Mouse (Mus musculus): Measurements from ENCODE around the gene Sall2. TPM values are rescaled to one million over a fixed set of nuclear protein-coding genes. Genes with fewer than 3 reads are reported as not detected.

The Sall2 gene
- polyA plus RNA-seq, 1 experiment from 2014 or later, result 42.1 TPM

DNA sequence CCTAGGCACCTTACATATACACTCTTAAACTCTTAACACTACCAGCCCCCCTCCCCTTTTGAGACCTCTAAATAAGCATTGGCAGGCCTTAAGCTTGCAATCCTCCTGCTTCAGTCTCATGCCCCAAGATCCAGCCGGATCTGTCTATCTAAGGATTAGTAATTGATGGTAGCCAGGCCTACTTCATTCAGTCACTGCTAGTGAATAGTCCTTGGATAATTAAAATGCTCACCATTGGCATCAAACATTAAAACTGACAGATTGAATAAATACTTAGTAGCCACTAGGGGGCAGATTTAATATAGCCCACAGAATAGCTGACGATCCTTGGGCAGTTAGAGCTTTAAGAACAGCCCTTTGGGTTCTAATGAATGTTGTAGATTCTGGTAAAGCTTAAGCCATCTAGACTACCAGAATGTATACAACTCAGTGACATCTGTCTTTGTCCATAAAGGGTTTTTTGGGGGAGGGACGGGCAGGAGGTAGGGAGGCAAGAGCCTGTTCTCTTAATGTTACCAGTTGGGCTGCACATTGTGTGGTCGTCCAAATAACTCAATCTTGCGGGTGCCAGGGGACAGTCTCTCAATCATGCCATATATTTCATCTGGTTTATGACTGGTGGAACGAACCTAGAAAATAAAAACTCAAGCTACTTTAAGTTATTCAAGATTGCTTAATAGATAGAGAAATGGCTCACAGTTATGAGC is 32.9 kb downstream of the Sall2 start:
- Histone ChIP-seq H3K9me3 (no peaks in the 10 kb centered on the region), H3K4me3 (no peak overlapping the region), H3K36me3 (peaks cover 73% of the 10 kb centered on the region), H3K9ac (no peak overlapping the region), H3K4me2 (replicated peaks) (no peak overlapping the region), H3K27me3 (no peaks in the 10 kb centered on the region), H3K27ac (no peak overlapping the region), H3K4me1 (no peaks in the 10 kb centered on the region)
- 76% methylated on average over 6 of the region's 6 CpGs for WGBS
- ATAC-seq (ENCODE audit: insufficient number of reproducible peaks, insufficient read depth, low FRiP score, low TSS enrichment), result peak; percentile 62; the same call in 1 of the 2 replicates

DNA sequence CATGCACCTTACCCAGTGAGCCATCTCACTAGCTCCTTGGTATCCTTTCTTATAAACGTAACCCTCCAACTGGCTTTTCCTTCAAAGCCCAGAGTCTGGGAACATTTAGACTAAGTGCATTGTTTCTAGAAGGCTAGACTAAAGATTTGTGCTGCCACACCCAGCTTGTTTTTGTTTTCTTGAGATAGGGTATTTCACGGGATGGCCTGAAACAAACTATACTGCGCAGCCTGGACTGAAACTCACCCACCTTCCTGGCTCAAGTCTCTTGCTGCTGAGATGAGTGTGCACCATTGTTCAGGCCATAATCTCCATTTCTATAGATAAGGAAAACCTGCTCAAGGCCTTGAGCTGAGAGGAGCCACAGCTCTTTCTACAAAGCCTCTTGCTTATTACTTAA is 44.4 kb downstream of the Sall2 start:
- H3K27ac ChIP-seq, result no peak overlapping the region
- no peak for ATAC-seq (ENCODE audit: insufficient number of reproducible peaks, insufficient read depth, low FRiP score, low TSS enrichment)
- H3K36me3 ChIP-seq, result peaks cover 32% of the 10 kb centered on the region
- H3K4me1 ChIP-seq, result peaks cover 7% of the 10 kb centered on the region
- no peak overlapping the region for H3K9ac ChIP-seq
- H3K4me2 ChIP-seq (replicated peaks), result no peak overlapping the region
- H3K9me3 ChIP-seq, result no peaks in the 10 kb centered on the region
- no peaks in the 10 kb centered on the region for H3K27me3 ChIP-seq
- 87% methylated on average over 3 of the region's 3 CpGs for WGBS
- H3K4me3 ChIP-seq, result no peak overlapping the region

DNA sequence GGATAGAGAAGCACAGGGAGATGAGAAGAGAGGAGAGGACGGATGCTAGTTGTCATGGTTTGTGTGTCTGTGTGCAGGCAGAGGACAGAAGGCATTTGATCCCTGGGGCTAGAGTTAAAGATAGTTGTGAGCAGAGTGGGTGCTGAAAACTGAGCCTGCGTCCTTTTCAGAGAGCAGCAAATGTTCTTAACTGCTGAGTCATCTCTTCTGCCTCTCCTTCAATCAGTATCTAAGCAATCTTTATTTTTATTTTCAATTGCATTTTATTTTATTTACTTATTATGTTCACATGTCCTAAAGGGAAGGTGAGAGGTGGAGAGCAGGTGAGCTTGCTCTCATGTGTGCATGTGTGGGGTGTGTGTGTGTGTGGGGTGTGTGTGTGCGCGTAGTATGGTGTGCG is 44.9 kb downstream of the Sall2 start:
- Histone ChIP-seq H3K4me3 (no peak overlapping the region), H3K4me2 (replicated peaks) (no peak overlapping the region), H3K4me1 (peaks cover 7% of the 10 kb centered on the region), H3K9ac (no peak overlapping the region), H3K27ac (no peak overlapping the region), H3K27me3 (no peaks in the 10 kb centered on the region), H3K9me3 (no peaks in the 10 kb centered on the region), H3K36me3 (peaks cover 28% of the 10 kb centered on the region)
- 91% methylated on average over 5 of the region's 5 CpGs for WGBS
- no peak for ATAC-seq (ENCODE audit: insufficient number of reproducible peaks, insufficient read depth, low FRiP score, low TSS enrichment)

DNA sequence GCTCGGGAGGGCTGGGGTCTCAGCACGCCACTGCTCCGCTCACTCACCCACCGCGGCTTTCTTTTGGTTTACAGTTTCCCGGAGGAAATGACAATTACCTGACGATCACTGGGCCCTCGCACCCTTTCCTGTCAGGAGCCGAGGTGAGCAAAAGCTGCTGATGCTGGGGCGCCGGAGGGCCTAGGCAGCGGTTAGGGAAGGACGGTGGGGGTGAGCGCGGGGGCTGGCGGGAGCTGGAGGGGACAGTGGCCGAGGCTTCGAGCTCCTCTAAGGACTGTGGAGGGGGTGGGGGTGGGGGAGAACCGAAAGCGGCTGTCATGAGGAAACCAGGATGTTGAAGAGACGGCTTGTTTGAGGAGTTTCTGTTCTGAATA is 48.8 kb downstream of the Sall2 start:
- Histone ChIP-seq H3K4me2 (replicated peaks) (peak overlapping the region; percentile 63), H3K9me3 (no peaks in the 10 kb centered on the region), H3K9ac (peak overlapping the region; percentile 84), H3K27ac (peak overlapping the region; percentile 77), H3K4me1 (peaks cover 13% of the 10 kb centered on the region), H3K4me3 (peak overlapping the region; percentile 92), H3K27me3 (no peaks in the 10 kb centered on the region), H3K36me3 (peaks cover 9% of the 10 kb centered on the region; the same call in 1 of the 2 replicates)
- ATAC-seq (ENCODE audit: insufficient number of reproducible peaks, insufficient read depth, low FRiP score, low TSS enrichment), result peak; percentile 22
- under 1% methylated on average over 21 of the region's 21 CpGs for WGBS

DNA sequence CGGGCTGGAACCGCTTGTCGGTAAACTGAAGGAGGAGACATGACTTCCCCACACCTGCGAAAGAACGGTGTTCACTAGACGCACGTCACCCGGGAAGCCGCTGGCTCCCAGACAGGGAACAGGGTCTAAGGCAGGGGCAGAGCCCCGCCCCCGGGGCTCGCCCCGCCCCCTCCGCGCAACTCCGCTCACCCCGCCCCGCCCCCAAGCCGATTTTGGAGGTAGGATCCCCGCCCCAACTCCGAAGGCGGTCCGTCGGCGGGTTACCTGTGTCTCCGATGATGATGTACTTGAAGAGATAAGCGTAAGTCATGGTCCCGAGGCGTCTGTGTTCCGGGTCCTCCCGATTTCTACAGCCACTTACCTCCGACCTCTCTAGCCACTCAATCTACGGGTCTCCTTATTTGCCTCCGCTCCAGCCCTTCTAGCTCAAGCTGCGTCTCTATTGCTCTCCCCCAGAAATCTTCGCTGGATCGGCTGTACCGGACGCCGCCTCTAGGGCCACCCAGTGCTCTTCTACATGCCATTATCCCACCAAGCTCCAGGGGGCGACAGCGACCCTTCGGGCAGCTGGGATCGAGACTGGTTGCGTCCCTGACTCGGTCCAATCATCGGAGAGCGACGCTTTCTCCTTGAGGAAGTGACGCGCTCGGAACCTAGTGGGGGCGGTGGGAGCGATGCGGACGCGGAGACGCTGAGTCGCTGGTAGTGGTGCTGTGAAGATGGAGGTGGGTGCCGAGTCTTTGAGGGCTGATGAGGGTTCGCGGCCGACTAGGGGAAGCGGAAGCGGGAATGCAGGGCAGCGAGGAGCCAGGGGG is 49.4 kb downstream of the Sall2 start, which contains the start of the genes Tox4 and Rab2b:
TSS of gene Tox4 (plus strand) at position 215 of the 815 bp plus-strand sequence.
TSS of gene Rab2b (minus strand) at position 614 of the 815 bp plus-strand sequence.
- Histone ChIP-seq H3K36me3 (peaks cover 14% of the 10 kb centered on the region; the same call in 1 of the 2 replicates), H3K4me3 (peak within 1 kb of the TSS; percentile 92), H3K9me3 (no peaks in the 10 kb centered on the region), H3K27ac (peak within 1 kb of the TSS; percentile 77), H3K27me3 (no peaks in the 10 kb centered on the region), H3K4me2 (replicated peaks) (peak within 1 kb of the TSS; percentile 63), H3K9ac (peak within 1 kb of the TSS; percentile 84), H3K4me1 (peaks cover 13% of the 10 kb centered on the region)
- peak; percentile 99 for ATAC-seq (ENCODE audit: insufficient number of reproducible peaks, insufficient read depth, low FRiP score, low TSS enrichment)
- WGBS, result under 1% methylated on average over 66 of the region's 66 CpGs

DNA sequence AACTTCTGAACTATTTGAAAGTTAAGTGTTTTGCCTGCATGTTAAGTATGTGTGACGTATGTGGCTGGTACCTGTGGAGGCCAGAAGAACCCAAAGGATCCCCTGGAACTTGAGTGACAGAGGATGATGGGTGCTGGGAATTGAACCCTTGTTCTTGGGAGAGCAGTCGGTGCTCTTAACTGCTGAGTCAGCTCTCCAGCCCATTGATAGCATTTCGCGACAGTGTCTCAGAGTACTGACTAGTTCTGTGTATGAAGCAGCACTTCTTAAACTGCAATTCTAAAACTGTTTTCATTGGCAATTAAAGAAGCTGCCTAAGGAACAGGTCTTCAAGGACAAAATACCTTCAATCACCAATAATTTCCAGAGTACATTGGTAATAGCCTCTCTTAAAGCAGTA is 51.4 kb downstream of the Sall2 start:
- 96% methylated on average over 4 of the region's 4 CpGs for WGBS
- H3K9ac ChIP-seq, result no peak overlapping the region
- no peak for ATAC-seq (ENCODE audit: insufficient number of reproducible peaks, insufficient read depth, low FRiP score, low TSS enrichment)
- no peak overlapping the region for H3K27ac ChIP-seq
- H3K4me3 ChIP-seq, result no peak overlapping the region
- H3K36me3 ChIP-seq, result peaks cover 24% of the 10 kb centered on the region
- no peaks in the 10 kb centered on the region for H3K27me3 ChIP-seq
- peaks cover 13% of the 10 kb centered on the region for H3K4me1 ChIP-seq
- no peak overlapping the region for H3K4me2 ChIP-seq (replicated peaks)
- H3K9me3 ChIP-seq, result no peaks in the 10 kb centered on the region

DNA sequence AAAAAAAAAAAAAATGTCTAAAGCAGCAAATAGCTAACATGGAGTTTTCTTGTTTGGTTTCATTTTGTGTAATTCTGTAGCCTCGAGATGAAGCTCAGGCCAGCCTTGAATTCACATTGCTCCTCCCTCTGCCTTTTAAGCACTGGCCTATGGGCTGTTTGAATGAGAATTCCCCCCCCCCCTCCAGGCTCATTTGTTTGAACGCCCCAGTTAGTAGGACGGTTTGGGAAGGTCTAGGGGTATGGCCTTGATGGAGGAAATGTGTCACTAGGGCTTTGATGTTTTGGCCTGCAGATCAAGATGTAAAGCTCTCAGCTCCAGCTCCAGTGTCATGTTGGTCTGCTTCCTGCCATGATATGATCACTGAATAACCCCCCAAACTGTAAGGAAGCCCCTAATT is 55.8 kb downstream of the Sall2 start:
- 80% methylated on average over 3 of the region's 3 CpGs for WGBS
- ATAC-seq (ENCODE audit: insufficient number of reproducible peaks, insufficient read depth, low FRiP score, low TSS enrichment), result no peak
- Histone ChIP-seq H3K4me2 (replicated peaks) (no peak overlapping the region), H3K27me3 (no peaks in the 10 kb centered on the region), H3K27ac (no peak overlapping the region), H3K4me3 (no peak overlapping the region), H3K4me1 (no peaks in the 10 kb centered on the region), H3K9me3 (no peaks in the 10 kb centered on the region), H3K36me3 (peaks cover 32% of the 10 kb centered on the region), H3K9ac (no peak overlapping the region)

Other genes with a start within 250 kb of the Sall2 start
- gene Hnrnpc, start 224.7 kb downstream of the Sall2 start, polyA plus RNA-seq (2016; fragmentation: Nextera tagmentation; extraction: Ambion mirVana), result 778 and 818 TPM in 2 replicates
- 72.3 and 75.9 TPM in 2 replicates for gene Rpgrip1, start 218.1 kb downstream of the Sall2 start, polyA plus RNA-seq (2016; fragmentation: Nextera tagmentation; extraction: Ambion mirVana)
- 74.9 and 77.4 TPM in 2 replicates for gene Supt16, start 131.3 kb downstream of the Sall2 start, polyA plus RNA-seq (2016; fragmentation: Nextera tagmentation; extraction: Ambion mirVana)
- 56.5 and 56.7 TPM in 2 replicates for gene Chd8, start 71.0 kb downstream of the Sall2 start, polyA plus RNA-seq (2016; fragmentation: Nextera tagmentation; extraction: Ambion mirVana)
- 47.4 and 50.2 TPM in 2 replicates for gene Tox4, start 49.6 kb downstream of the Sall2 start, polyA plus RNA-seq (2016; fragmentation: Nextera tagmentation; extraction: Ambion mirVana)
- gene Rab2b, start 49.2 kb downstream of the Sall2 start, polyA plus RNA-seq (2016; fragmentation: Nextera tagmentation; extraction: Ambion mirVana), result 26.4 and 27.4 TPM in 2 replicates
- 51.9 and 59.9 TPM in 2 replicates for gene Mettl3, start 23.6 kb downstream of the Sall2 start, polyA plus RNA-seq (2016; fragmentation: Nextera tagmentation; extraction: Ambion mirVana)
- gene Olfr1513, start 27.6 kb upstream of the Sall2 start, polyA plus RNA-seq (2016; fragmentation: Nextera tagmentation; extraction: Ambion mirVana), result not detected in 2 replicates
- not detected in 2 replicates for gene Olfr1512, start 50.4 kb upstream of the Sall2 start, polyA plus RNA-seq (2016; fragmentation: Nextera tagmentation; extraction: Ambion mirVana)
- gene Olfr1511, start 68.6 kb upstream of the Sall2 start, polyA plus RNA-seq (2016; fragmentation: Nextera tagmentation; extraction: Ambion mirVana), result 0.10 TPM in 1 of 2 replicates, not detected in the other
- gene Olfr1510, start 85.6 kb upstream of the Sall2 start, polyA plus RNA-seq (2016; fragmentation: Nextera tagmentation; extraction: Ambion mirVana), result not detected in 2 replicates
- gene Olfr1509, start 114.2 kb upstream of the Sall2 start, polyA plus RNA-seq (2016; fragmentation: Nextera tagmentation; extraction: Ambion mirVana), result not detected in 2 replicates
- not detected in 2 replicates for gene Olfr1508, start 138.7 kb upstream of the Sall2 start, polyA plus RNA-seq (2016; fragmentation: Nextera tagmentation; extraction: Ambion mirVana)
- not detected in 2 replicates for gene Olfr1507, start 167.0 kb upstream of the Sall2 start, polyA plus RNA-seq (2016; fragmentation: Nextera tagmentation; extraction: Ambion mirVana)

Data from embryonic facial prominence, embryonic 12.5 days (tissue).